Mouse (Mus musculus): ENCODE results near the gene Slc35e3. TPM values are rescaled to one million over a fixed set of nuclear protein-coding genes. Genes with fewer than 3 reads are reported as not detected.

The Slc35e3 gene
- 24.2 and 26.0 TPM in 2 replicates for polyA plus RNA-seq (2015; fragmentation: Nextera tagmentation; extraction: Ambion mirVana)

GRCm38 (mm10) chr10:117746297-117746883 is at the start of gene Slc35e3:
TSS of gene Slc35e3 (minus strand) at chr10:117746365.

GRCm38 (mm10) chr10:117792141-117793091 is 46.3 kb upstream of the Slc35e3 start, which contains the start of gene Nup107:
TSS of gene Nup107 (minus strand) at chr10:117792705.

GRCm38 (mm10) chr10:117710604-117711141 is 35.5 kb downstream of the Slc35e3 start, which contains the start of gene Mdm2:
TSS of gene Mdm2 (minus strand) at chr10:117710758.

Other genes starting within 250 kb of the Slc35e3 start
- gene Cpm, start 116.9 kb downstream of the Slc35e3 start, polyA plus RNA-seq (2015; fragmentation: Nextera tagmentation; extraction: Ambion mirVana) = 5.9 and 6.5 TPM in 2 replicates
- 31.3 and 32.8 TPM in 2 replicates for gene Mdm2, start 35.6 kb downstream of the Slc35e3 start, polyA plus RNA-seq (2015; fragmentation: Nextera tagmentation; extraction: Ambion mirVana)
- 18.3 and 20.2 TPM in 2 replicates for gene Nup107, start 46.3 kb upstream of the Slc35e3 start, polyA plus RNA-seq (2015; fragmentation: Nextera tagmentation; extraction: Ambion mirVana)
- 142 and 144 TPM in 2 replicates for gene Rap1b, start 99.7 kb upstream of the Slc35e3 start, polyA plus RNA-seq (2015; fragmentation: Nextera tagmentation; extraction: Ambion mirVana)